Mouse (Mus musculus): Measurements from ENCODE around the gene Lrriq4. TPM values are rescaled to one million over a fixed set of nuclear protein-coding genes. Genes with fewer than 3 reads are reported as not detected.
A peak's percentile ranks its signal among the peaks of the same experiment; 100 is the strongest.
"Not testable (repeated sequence)": the region's sequence is repeated elsewhere in the genome, so short reads cannot be mapped to it uniquely, and the experiment has no call there.

The Lrriq4 gene
- polyA plus RNA-seq, 1 experiment = not detected

DNA sequence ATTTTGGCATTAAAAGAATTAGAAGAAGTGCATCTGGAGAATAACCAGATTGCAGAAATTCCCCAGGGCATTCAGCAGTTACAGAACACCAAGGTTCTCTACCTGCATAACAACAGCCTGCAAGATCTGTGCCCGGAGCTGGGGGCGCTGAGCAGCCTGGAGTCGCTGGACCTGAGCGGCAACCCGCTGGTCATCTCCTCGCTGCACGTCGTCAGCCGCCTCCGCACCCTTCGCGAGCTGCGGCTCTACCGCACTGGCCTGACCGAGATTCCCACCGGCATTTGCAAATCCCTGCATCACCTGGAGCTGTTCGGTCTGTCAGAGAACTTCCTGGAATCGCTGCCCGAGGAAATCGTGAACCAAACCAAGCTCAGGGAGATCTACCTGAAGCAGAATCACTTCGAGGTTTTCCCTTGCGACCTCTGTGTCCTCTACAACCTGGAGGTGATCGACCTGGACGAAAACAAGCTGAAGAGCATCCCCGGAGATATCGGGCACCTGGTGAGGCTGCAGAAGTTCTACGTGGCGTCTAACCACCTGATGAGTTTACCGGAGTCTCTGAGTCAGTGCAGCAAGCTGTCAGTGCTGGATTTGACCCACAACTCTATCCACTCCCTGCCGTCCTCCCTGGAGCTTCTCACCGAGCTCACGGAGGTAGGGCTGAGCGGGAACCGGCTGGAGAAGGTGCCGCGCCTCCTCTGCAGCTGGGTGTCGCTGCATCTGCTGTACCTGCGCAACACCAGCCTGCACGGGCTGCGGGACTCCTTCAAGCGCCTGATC is 5.9 kb downstream of the Lrriq4 start:
- Histone ChIP-seq H3K4me3 (ENCODE audit: insufficient read depth, low read length) (peak overlapping the region; percentile 9), H3K4me1 (ENCODE audit: control insufficient read depth, insufficient read depth, low read length) (no peaks in the 10 kb centered on the region), H3K27ac (ENCODE audit: insufficient read depth, low read length) (no peak overlapping the region)
- TF ChIP-seq POLR2A (IDR thresholded peaks at IDR 0.05; ENCODE audit: extremely low read depth, insufficient read depth, low read length) = no peak
- no peak for TF ChIP-seq CTCF (IDR thresholded peaks at IDR 0.05; ENCODE audit: extremely low read depth, insufficient read depth, low read length)

DNA sequence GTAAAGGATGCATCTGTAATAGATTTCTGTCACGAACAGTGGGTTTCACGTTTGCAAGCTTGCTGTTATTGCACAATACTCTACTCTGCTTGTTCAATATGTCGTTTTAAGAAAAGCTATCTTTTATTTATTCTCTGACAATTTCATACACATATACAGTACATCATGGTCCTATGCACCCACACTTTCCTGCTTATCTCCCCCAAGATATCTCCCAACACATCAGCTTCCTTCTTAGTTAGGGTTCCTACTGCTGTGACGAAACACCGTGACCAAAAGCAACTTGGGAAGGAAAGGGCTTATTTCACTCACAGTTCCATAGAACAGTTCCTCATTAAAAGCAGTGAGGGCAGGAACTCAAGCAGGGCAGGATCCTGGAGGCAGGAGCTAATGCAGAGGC is 11.6 kb downstream of the Lrriq4 start:
- Histone ChIP-seq H3K4me1 (ENCODE audit: control insufficient read depth, insufficient read depth, low read length) (no peaks in the 10 kb centered on the region), H3K4me3 (ENCODE audit: insufficient read depth, low read length) (no peak overlapping the region), H3K27ac (ENCODE audit: insufficient read depth, low read length) (no peak overlapping the region)
- TF ChIP-seq CTCF (IDR thresholded peaks at IDR 0.05; ENCODE audit: extremely low read depth, insufficient read depth, low read length) (no peak), POLR2A (IDR thresholded peaks at IDR 0.05; ENCODE audit: extremely low read depth, insufficient read depth, low read length) (no peak)

DNA sequence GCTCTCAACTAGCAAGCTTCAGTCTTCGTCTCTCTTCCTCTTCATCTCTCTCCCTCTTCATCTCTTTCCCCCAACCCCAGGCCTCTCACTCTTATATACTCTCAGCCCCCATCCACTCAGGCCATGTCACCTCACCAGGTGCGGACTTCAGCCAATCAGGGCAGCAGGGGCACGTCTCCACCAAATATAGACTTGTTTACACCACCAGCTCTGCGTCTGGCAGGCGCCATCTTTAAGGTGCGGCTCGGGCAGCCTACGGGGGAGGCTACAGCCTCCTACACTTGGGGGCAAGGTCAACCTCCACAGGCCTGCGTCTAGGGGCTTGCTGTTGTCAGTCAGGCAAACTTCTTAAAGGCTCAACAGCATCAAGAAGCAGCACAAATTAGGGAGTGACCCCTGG is 14.2 kb downstream of the Lrriq4 start:
- no peak for TF ChIP-seq CTCF (IDR thresholded peaks at IDR 0.05; ENCODE audit: extremely low read depth, insufficient read depth, low read length)
- no peak for TF ChIP-seq POLR2A (IDR thresholded peaks at IDR 0.05; ENCODE audit: extremely low read depth, insufficient read depth, low read length)
- H3K27ac ChIP-seq (ENCODE audit: insufficient read depth, low read length) = no peak overlapping the region
- no peaks in the 10 kb centered on the region for H3K4me1 ChIP-seq (ENCODE audit: control insufficient read depth, insufficient read depth, low read length)
- H3K4me3 ChIP-seq (ENCODE audit: insufficient read depth, low read length) = no peak overlapping the region

DNA sequence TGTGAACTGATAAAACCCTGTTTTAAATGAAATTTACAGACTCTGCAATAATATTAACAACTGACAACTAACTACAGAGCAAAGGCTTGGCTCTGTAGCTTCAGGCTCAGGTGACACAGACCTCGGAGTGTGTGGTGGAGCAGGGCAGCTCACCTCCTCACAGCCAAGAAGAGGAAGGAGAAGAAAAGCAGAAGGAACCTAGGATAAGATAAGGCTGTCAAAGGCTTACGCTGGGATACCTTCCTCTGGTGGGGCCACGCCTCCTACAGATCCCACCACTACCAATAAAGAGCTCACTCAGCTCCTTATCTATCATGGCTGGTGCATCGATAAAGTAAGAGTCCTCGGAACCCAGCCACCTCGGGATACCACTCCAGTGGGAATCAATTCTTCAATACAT is 38.9 kb downstream of the Lrriq4 start:
- H3K4me3 ChIP-seq (ENCODE audit: insufficient read depth, low read length) = no peak overlapping the region
- no peak overlapping the region for H3K27ac ChIP-seq (ENCODE audit: insufficient read depth, low read length)
- TF ChIP-seq POLR2A (IDR thresholded peaks at IDR 0.05; ENCODE audit: extremely low read depth, insufficient read depth, low read length) (no peak), CTCF (IDR thresholded peaks at IDR 0.05; ENCODE audit: extremely low read depth, insufficient read depth, low read length) (no peak)
- no peaks in the 10 kb centered on the region for H3K4me1 ChIP-seq (ENCODE audit: control insufficient read depth, insufficient read depth, low read length)

DNA sequence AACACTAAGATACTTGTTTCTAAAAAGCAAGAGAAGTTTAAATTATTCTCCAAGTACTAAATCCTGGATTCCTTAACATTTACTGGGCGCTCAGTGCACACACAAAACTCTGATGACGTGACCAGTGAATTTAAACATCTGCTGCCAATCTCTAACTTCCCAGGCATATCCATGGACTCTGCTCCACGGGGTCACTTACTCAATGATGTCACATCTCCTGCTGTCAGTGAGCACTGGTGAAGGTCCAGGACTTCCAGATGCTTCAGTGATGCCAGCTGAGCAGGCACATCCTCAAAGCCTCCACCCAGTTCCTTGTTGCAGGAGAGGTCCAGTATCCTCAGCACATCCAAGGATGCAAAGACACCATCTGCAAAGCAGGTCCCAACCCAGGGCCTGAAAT is 42.9 kb downstream of the Lrriq4 start:
- H3K27ac ChIP-seq (ENCODE audit: insufficient read depth, low read length) = no peak overlapping the region
- H3K4me1 ChIP-seq (ENCODE audit: control insufficient read depth, insufficient read depth, low read length) = no peaks in the 10 kb centered on the region
- TF ChIP-seq POLR2A (IDR thresholded peaks at IDR 0.05; ENCODE audit: extremely low read depth, insufficient read depth, low read length) = no peak
- TF ChIP-seq CTCF (IDR thresholded peaks at IDR 0.05; ENCODE audit: extremely low read depth, insufficient read depth, low read length) = no peak
- no peak overlapping the region for H3K4me3 ChIP-seq (ENCODE audit: insufficient read depth, low read length)

DNA sequence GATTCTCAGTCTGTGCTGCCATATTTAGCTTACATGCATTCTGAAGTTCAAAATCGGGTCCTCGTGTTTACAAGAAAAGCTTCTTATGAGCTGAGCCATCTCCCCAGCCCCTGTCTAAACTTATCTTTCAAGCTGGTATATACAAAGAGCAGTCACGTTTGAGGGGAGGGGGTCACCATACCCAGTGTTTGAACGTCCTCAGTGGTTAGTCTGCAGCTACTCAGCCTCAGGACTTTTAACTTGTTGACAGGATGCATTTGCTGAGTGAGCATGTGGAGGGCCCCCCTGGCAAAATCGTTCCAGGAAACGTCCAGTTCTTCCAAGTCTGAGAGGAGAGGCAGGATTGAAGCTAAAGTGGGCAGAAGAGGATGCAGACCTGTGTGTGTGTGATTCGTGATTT is 46.7 kb downstream of the Lrriq4 start:
- no peak for TF ChIP-seq POLR2A (IDR thresholded peaks at IDR 0.05; ENCODE audit: extremely low read depth, insufficient read depth, low read length)
- TF ChIP-seq CTCF (IDR thresholded peaks at IDR 0.05; ENCODE audit: extremely low read depth, insufficient read depth, low read length) = no peak
- Histone ChIP-seq H3K4me3 (ENCODE audit: insufficient read depth, low read length) (no peak overlapping the region), H3K27ac (ENCODE audit: insufficient read depth, low read length) (no peak overlapping the region), H3K4me1 (ENCODE audit: control insufficient read depth, insufficient read depth, low read length) (no peaks in the 10 kb centered on the region)

DNA sequence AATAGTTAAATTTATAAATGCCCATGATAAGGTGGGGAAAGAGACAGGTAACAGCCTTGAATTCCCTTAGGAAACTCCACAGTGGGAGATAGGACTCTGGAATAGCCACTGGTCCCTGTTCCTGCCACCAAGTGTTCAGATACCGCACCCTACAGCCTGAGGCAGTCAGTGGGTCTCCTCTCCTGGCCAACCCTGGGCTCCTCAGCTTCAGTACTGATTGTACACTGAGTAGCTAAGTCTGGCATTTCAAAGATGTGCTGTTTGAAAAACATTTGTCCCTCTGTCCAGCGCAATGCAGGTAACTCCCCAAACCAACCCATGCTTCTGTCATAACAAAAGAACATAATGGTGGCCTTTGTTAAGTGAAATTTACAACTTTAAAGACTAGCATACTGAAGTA is 51.4 kb downstream of the Lrriq4 start:
- no peak overlapping the region for H3K27ac ChIP-seq (ENCODE audit: insufficient read depth, low read length)
- TF ChIP-seq CTCF (IDR thresholded peaks at IDR 0.05; ENCODE audit: extremely low read depth, insufficient read depth, low read length) (no peak), POLR2A (IDR thresholded peaks at IDR 0.05; ENCODE audit: extremely low read depth, insufficient read depth, low read length) (no peak)
- no peak overlapping the region for H3K4me3 ChIP-seq (ENCODE audit: insufficient read depth, low read length)
- H3K4me1 ChIP-seq (ENCODE audit: control insufficient read depth, insufficient read depth, low read length) = no peaks in the 10 kb centered on the region

DNA sequence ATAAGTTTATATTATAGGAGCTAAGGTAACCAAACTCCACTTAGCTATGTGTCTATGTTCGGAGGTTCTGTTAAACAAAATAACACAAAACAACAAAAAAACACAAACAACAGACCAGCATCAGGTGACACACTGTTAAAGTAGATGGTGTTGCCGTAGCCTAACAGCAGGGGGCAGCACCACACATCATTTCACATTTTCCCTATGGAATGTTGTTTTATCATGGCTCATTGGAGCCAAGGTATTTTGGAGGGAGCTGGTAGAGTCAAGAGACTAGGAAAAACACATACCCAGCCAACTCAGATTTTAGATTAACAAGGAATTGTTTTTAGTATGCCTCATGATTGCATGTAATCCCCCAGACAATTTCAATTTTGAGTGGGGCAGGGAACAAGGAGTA is 52.0 kb downstream of the Lrriq4 start:
- Histone ChIP-seq H3K27ac (ENCODE audit: insufficient read depth, low read length) (no peak overlapping the region), H3K4me3 (ENCODE audit: insufficient read depth, low read length) (no peak overlapping the region), H3K4me1 (ENCODE audit: control insufficient read depth, insufficient read depth, low read length) (no peaks in the 10 kb centered on the region)
- no peak for TF ChIP-seq POLR2A (IDR thresholded peaks at IDR 0.05; ENCODE audit: extremely low read depth, insufficient read depth, low read length)
- peak; percentile 93 for TF ChIP-seq CTCF (IDR thresholded peaks at IDR 0.05; ENCODE audit: extremely low read depth, insufficient read depth, low read length)

DNA sequence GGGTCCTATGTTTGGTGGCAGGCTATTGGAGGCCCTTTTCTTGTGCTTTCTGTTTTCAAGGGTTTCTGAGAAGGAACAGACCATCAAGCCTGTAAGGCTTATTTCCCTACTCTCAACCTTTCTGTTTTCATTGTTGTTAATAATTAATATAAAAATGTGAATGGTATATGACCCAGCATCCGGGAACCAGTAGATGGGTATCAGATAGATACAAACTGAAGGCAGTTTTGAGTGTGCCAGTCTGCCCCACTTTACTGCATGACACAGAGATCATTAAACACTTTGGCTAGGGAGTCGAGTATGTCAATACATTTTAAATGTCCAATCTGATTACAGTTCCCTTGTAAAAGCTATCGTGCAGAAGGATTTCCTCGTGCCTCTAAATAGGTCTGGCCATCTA is 53.6 kb downstream of the Lrriq4 start:
- TF ChIP-seq CTCF (IDR thresholded peaks at IDR 0.05; ENCODE audit: extremely low read depth, insufficient read depth, low read length) = no peak
- no peak for TF ChIP-seq POLR2A (IDR thresholded peaks at IDR 0.05; ENCODE audit: extremely low read depth, insufficient read depth, low read length)
- H3K27ac ChIP-seq (ENCODE audit: insufficient read depth, low read length) = no peak overlapping the region
- H3K4me3 ChIP-seq (ENCODE audit: insufficient read depth, low read length) = no peak overlapping the region
- H3K4me1 ChIP-seq (ENCODE audit: control insufficient read depth, insufficient read depth, low read length) = no peaks in the 10 kb centered on the region

DNA sequence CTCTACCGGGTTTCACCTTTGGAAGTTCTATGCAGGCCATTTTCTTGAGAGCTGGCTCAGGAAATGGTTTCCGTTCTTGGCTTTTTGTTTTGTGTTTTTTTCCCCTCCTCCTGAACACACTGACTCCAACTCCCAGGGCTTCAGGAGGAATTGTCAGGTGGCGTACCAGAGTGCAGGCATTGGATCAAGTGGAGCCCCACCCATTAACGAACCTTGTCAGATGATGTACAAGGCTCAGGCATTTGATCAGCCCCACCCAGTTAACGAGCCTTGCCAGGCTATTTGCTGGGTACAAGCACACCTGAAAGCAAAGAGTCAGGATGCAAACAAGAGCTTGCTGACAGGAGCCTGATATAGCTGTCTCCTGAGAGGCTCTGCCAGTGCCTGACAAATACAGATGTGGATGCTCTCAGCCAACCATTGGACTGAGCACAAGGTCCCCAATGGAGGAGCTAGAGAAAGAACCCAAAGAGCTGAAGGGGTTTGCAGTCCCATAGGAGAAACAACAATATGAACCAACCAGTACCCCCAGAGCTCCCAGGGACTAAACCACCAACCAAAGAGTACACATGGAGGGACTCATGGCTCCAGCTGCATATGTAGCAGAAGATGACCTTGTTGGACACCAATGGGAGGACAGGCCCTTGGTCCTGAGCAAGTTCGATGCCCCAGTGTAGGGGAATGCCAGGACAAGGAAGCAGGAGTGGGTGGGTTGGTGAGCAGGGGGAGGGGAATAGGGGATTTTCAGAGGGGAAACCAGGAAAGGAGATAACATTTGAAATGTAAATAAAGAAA is 55.6 kb downstream of the Lrriq4 start, which contains the start of gene Lrrc31:
Gene Lrrc31 (minus strand): TSS at position 133 of the 795 bp plus-strand sequence.
- H3K4me3 ChIP-seq (ENCODE audit: insufficient read depth, low read length); H3K4me1 ChIP-seq (ENCODE audit: control insufficient read depth, insufficient read depth, low read length); H3K27ac ChIP-seq (ENCODE audit: insufficient read depth, low read length): not testable (repeated sequence)

Measured in cortical plate, adult 2 months (tissue).